Mouse (Mus musculus) kidney, postnatal 0 days (tissue): ENCODE data around the gene Hspa1a. TPM values are rescaled to one million over a fixed set of nuclear protein-coding genes. Genes with fewer than 3 reads are reported as not detected.
"Not testable (repeated sequence)": the region's sequence is repeated elsewhere in the genome, so short reads cannot be mapped to it uniquely, and the experiment has no call there.

Source experiments
- ATAC-seq: fragments of 200-750 bp; cut with Nextera tagmentation; replicated peaks from 2 replicates; pipeline ENCODE4 v1.8.0; 2017; ENCODE audit warnings: low read depth, moderate number of reproducible peaks, moderate TSS enrichment, moderate library complexity; ENCODE audit not compliant: low FRiP score
- DNase-seq: peaks from one replicate; pipeline ENCODE4 v3.0.0-alpha.2; 2016; ENCODE audit warnings: low spot score
- H3K27ac ChIP-seq: fragments of 300-500 bp; sonication (generic); 2 replicates; pipeline ENCODE4 v1.5.1; 2014; ENCODE audit warnings: mild to moderate bottlenecking
- H3K27me3 ChIP-seq: fragments of 300-500 bp; sonication (generic); 2 replicates; pipeline ENCODE4 v1.6.1; 2014; ENCODE audit warnings: low read length, mixed read lengths; ENCODE audit not compliant: insufficient read depth
- H3K36me3 ChIP-seq: fragments of 300-500 bp; sonication (generic); 2 replicates; pipeline ENCODE4 v1.6.1; 2014; ENCODE audit warnings: low read length, mixed read lengths; ENCODE audit not compliant: insufficient read depth
- H3K4me1 ChIP-seq: fragments of 300-500 bp; sonication (generic); replicated peaks from 2 replicates; pipeline ENCODE4 v1.6.1; 2014; ENCODE audit warnings: antibody characterized with exemption, low read length, mixed read lengths; ENCODE audit not compliant: insufficient read depth
- H3K4me2 ChIP-seq: fragments of 300-500 bp; sonication (generic); 2 replicates; pipeline ENCODE4 v1.6.1; 2014; ENCODE audit warnings: mild to moderate bottlenecking, low read length, moderate library complexity, mixed read lengths
- H3K4me3 ChIP-seq: fragments of 300-500 bp; sonication (generic); replicated peaks from 2 replicates; pipeline ENCODE4 v1.5.1; 2014; ENCODE audit warnings: low read depth, low read length
- H3K9ac ChIP-seq: fragments of 300-500 bp; sonication (generic); 2 replicates; pipeline ENCODE4 v1.6.1; 2014; ENCODE audit warnings: low read depth, low read length
- H3K9me3 ChIP-seq: fragments of 300-500 bp; sonication (generic); replicated peaks from 2 replicates; pipeline ENCODE4 v1.6.1; 2016; ENCODE audit warnings: low read length, inconsistent platforms, mixed read lengths
- CTCF ChIP-seq: IDR thresholded peaks from 2 replicates; pipeline ENCODE4 v1.5.1; 2016; ENCODE audit warnings: antibody characterized with exemption, low read depth, mild to moderate bottlenecking, moderate library complexity
- WGBS: fragments of 180-500 bp; shearing (Covaris S2); extraction: QIAGEN DNeasy Blood & Tissue Kit; methylation state at CpG from one replicate; pipeline ENCODE4 v1.1.7; 2014; 5-methylcytosine and 5-hydroxymethylcytosine counted together
- polyA plus RNA-seq: library from polyadenylated mRNA; unstranded; fragments of >200 nt; fragmentation: Nextera tagmentation; extraction: Ambion mirVana; gene quantifications from 2 replicates; pipeline ENCODE4 v1.2.1, GENCODE M21; 2015

Hspa1a gene
- polyA plus RNA-seq, 1 experiment from 2014 or later, result 22.4 TPM

GRCm38 (mm10) chr17:34952378-34953040 is 19.4 kb downstream of the Hspa1a start:
- Histone ChIP-seq H3K4me3 (peak overlapping the region; percentile 91), H3K9ac (peak overlapping the region; percentile 84), H3K27me3 (no peaks in the 10 kb centered on the region), H3K4me2 (peak overlapping the region; percentile 62), H3K27ac (peak overlapping the region; percentile 87), H3K4me1 (0 out of 2 replicates have a peak, but pooled peaks cover 4% of the 10 kb centered on the region), H3K9me3 (no peaks in the 10 kb centered on the region), H3K36me3 (peaks cover 14% of the 10 kb centered on the region)
- 1% methylated on average over 23 of the region's 23 CpGs for WGBS
- ATAC-seq, result peak; percentile 65
- peak; percentile 92 for DNase-seq
- peak; percentile 78 for TF ChIP-seq CTCF

DNA sequence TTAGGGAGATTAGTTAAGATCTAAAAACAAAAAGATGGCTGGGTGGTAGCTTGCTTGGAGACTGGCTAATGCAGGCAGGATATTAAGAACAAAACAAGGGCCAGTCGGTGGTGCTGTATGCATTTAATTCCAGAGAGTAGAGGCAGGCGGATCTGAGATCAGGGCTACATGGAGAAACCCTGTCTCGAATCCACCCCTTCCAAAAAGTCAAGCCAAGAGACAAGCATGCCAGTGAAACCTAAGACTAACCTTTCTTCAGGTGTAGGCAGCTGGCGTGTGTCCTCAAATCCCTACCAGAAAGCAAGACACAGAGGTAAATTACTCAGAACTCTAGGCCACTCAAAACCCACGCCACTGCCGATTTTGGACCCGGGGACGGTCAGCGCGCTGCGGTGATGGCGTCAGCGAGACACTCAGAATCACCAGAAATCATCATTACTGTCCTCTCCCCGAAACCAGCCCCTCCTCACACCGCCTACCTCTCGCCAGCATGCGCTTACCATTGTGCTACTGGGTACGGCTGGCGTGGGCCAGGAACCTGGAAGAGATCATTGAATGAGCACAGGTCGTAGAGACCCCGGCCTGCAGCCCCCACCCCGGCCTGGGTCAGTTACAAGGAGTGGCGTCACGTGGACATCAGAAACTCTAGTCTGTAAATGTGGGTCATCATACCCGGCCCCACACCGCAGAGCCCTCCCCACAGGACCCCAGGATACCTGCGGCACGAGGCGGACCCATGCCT is 20.1 kb downstream of the Hspa1a start:
- Histone ChIP-seq H3K9me3 (no peaks in the 10 kb centered on the region), H3K27me3 (no peaks in the 10 kb centered on the region), H3K4me1 (0 out of 2 replicates have a peak, but pooled peaks cover 4% of the 10 kb centered on the region), H3K4me3 (peak overlapping the region; percentile 91), H3K4me2 (peak overlapping the region; percentile 62), H3K36me3 (peaks cover 14% of the 10 kb centered on the region), H3K9ac (peak overlapping the region; percentile 84), H3K27ac (peak overlapping the region; percentile 87)
- DNase-seq (no peak), ATAC-seq (no peak)
- under 1% methylated on average over 29 of the region's 29 CpGs for WGBS
- no peak for TF ChIP-seq CTCF

DNA sequence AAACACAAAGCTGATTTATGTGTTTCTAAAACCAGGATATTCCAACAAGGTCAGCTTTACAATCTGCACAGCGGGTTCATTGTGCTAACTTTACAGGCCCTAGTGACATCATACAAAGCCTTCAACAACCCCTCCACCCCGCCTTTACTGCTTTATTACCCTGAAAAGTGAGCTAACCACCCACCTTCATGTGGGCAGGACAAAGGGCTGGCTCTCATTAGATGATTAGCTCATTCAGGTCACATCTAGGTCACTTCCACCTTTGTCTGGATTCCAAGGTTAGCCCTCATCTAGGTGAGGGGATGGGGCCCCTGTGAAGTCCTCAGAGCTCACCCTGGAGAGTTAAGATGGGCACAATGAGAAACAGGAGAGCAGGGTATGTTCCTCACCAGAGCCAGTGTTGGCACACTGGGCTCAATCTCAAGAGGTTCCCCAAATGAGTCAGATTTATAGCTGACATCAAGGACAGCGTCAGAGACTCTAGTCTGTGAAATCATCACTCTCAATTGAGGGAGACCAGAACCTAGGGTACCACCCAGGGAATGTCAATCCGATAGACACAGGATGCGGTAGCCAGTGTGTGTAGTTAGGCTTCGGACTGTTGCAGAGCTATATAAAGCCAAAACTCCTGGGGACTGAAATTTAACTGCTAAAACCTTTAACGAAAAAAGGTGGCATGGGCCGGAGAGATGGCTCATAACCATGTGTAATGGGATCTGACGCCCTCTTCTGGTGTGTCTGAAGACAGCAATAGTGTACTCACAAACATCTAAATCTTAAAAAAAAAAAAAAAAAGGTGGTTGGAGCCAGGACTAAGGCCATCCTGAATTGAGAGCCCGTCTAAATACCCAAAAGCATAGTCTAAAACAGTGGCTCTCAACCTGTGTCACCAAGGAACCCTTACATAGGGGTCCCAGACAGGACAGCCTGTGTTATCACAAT is 21.2 kb downstream of the Hspa1a start:
- TF ChIP-seq CTCF, result peak; percentile 48
- DNase-seq (no peak), ATAC-seq (no peak)
- peak overlapping the region; percentile 91 for H3K4me3 ChIP-seq
- peaks cover 14% of the 10 kb centered on the region for H3K36me3 ChIP-seq
- 0 out of 2 replicates have a peak, but pooled peaks cover 4% of the 10 kb centered on the region for H3K4me1 ChIP-seq
- H3K27me3 ChIP-seq, result no peaks in the 10 kb centered on the region
- H3K27ac ChIP-seq, result peak overlapping the region; percentile 87
- H3K4me2 ChIP-seq, result peak overlapping the region; percentile 62
- H3K9me3 ChIP-seq, result no peaks in the 10 kb centered on the region
- WGBS, result 17% methylated on average over 10 of the region's 10 CpGs
- H3K9ac ChIP-seq, result peak overlapping the region; percentile 84

DNA sequence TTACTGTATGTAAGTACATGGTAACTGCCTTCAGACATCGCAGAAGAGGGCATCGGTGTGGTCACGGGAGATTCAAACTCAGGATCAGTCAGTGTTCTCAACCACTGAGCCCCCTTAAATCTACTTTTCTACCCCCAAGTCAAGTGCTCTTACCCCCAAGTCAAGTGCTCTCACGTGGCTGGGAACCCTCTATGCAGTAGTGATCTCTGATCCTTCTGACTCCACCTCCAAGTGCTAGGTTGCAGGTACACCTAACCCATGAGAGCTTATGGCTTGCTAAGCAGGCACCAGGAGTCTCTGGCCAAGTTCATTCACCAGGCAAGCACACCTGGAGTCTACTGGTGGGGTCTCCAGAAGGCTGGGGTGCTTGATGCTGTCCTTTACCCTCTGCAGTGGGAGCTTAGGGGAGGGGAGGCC is 22.4 kb downstream of the Hspa1a start:
- no peak overlapping the region for H3K4me3 ChIP-seq
- no peak for TF ChIP-seq CTCF
- H3K4me2 ChIP-seq, result no peak overlapping the region
- no peaks in the 10 kb centered on the region for H3K9me3 ChIP-seq
- 0 out of 2 replicates have a peak overlapping the region, but pooled peaks have one; percentile 1 for H3K27ac ChIP-seq
- peaks cover 14% of the 10 kb centered on the region for H3K36me3 ChIP-seq
- no peak overlapping the region for H3K9ac ChIP-seq
- 50% methylated on average over 4 of the region's 4 CpGs for whole genome bisulfite sequencing
- no peaks in the 10 kb centered on the region for H3K27me3 ChIP-seq
- H3K4me1 ChIP-seq, result 0 out of 2 replicates have a peak, but pooled peaks cover 4% of the 10 kb centered on the region
- ATAC-seq (no peak), DNase-seq (no peak)

GRCm38 (mm10) chr17:34948721-34949552 is 23.0 kb downstream of the Hspa1a start:
- H3K4me2 ChIP-seq, H3K9me3 ChIP-seq, H3K4me1 ChIP-seq, H3K9ac ChIP-seq, H3K4me3 ChIP-seq, H3K27me3 ChIP-seq, ATAC-seq, DNase-seq: not testable (repeated sequence)
- 57% methylated on average over 9 of the region's 9 CpGs for WGBS
- peaks cover 14% of the 10 kb centered on the region for H3K36me3 ChIP-seq
- TF ChIP-seq CTCF, result 0 out of 2 replicates have a peak, but pooled peaks have one; percentile 21
- peak overlapping the region; percentile 25; the same call in 1 of the 2 replicates for H3K27ac ChIP-seq
